Mouse (Mus musculus) olfactory bulb, adult 2 months (tissue): ENCODE data around the gene Lonp1.

Experiments
- CTCF ChIP-seq: fragments of 200-500 bp; IDR thresholded peaks from 2 replicates; pipeline ENCODE4 v1.5.1; 2012; ENCODE audit warnings: low read depth, mild to moderate bottlenecking, low read length, moderate library complexity; ENCODE audit not compliant: insufficient read depth
- POLR2A ChIP-seq: fragments of 200-500 bp; IDR thresholded peaks from 2 replicates; pipeline ENCODE4 v1.6.1; 2012; ENCODE audit warnings: mild to moderate bottlenecking, low read depth, low read length, moderate library complexity; ENCODE audit not compliant: insufficient read depth

DNA sequence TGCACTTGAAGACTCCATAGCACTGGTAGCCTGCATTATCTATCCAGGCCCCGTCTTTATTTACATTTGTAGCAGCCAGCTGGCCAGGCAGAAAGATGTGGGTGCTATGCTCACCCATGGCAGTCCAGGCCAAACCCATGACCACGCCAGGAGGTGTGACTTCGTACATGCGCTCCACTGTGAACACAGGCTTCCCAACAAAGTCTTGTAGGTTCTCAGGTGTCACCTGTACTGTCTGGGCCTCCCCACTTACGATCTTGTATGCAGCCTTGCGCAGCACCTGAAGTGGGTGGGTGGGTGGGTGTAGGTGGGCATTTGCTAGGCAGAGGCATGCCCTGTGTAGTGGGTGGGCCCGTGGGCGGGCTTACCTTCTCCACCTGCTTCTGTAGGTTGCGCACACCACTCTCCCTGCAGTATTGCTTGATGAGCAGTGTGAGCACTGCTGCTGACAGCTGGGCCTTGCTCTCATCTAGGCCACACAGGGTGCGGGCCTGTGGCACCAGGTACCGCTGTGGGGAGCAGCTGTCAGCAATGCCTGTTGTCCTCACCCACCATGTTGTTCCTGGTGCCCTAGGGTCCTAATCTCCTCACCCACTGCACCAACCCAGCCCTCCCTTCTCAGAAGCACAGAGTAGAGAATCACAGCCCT lies 11.4 kb downstream of the Lonp1 start:
- TF ChIP-seq POLR2A (no peak), CTCF (no peak)
